Mouse (Mus musculus) hindbrain, embryonic 12.5 days (tissue): ENCODE results near the gene Ago1. TPM values are rescaled to one million over a fixed set of nuclear protein-coding genes. Genes with fewer than 3 reads are reported as not detected.

Experiments
- ATAC-seq: fragments of 200-750 bp; cut with Nextera tagmentation; 2 replicates; pipeline ENCODE4 v1.8.0; 2017; ENCODE audit warnings: moderate TSS enrichment; ENCODE audit not compliant: low FRiP score
- H3K27ac ChIP-seq: fragments of 300-500 bp; sonication (generic); 2 replicates; pipeline ENCODE4 v1.5.1; 2016; ENCODE audit warnings: mild to moderate bottlenecking
- H3K27me3 ChIP-seq: fragments of 300-500 bp; sonication (generic); 2 replicates; pipeline ENCODE4 v1.6.1; 2016; ENCODE audit warnings: mild to moderate bottlenecking
- H3K36me3 ChIP-seq: fragments of 300-500 bp; sonication (generic); 2 replicates; pipeline ENCODE4 v1.6.1; 2016; ENCODE audit warnings: mild to moderate bottlenecking
- H3K4me1 ChIP-seq: fragments of 300-500 bp; sonication (generic); 2 replicates; pipeline ENCODE4 v1.6.1; 2016
- H3K4me2 ChIP-seq: fragments of 300-500 bp; sonication (generic); replicated peaks from 2 replicates; pipeline ENCODE4 v1.6.1; 2016; ENCODE audit warnings: mild to moderate bottlenecking
- H3K4me3 ChIP-seq: fragments of 300-500 bp; sonication (generic); 2 replicates; pipeline ENCODE4 v1.5.1; 2016; ENCODE audit warnings: mild to moderate bottlenecking
- H3K9ac ChIP-seq: fragments of 300-500 bp; sonication (generic); 2 replicates; pipeline ENCODE4 v1.6.1; 2016; ENCODE audit warnings: mild to moderate bottlenecking, moderate library complexity
- H3K9me3 ChIP-seq: fragments of 300-500 bp; sonication (generic); replicated peaks from 2 replicates; pipeline ENCODE4 v1.6.1; 2016; ENCODE audit warnings: mild to moderate bottlenecking
- WGBS: fragments of 180-500 bp; shearing (Covaris S2); methylation state at CpG from one replicate; pipeline ENCODE4 v1.1.7; 2016; 5-methylcytosine and 5-hydroxymethylcytosine counted together
- polyA plus RNA-seq: library from polyadenylated mRNA; unstranded; fragments of >200 nt; fragmentation: Nextera tagmentation; extraction: Ambion mirVana; gene quantifications from 2 replicates; pipeline ENCODE4 v1.2.1, GENCODE M21; 2016

Ago1 gene
- 15.8 and 20.5 TPM in 2 replicates for polyA plus RNA-seq

- Histone ChIP-seq H3K4me2 (peak within 1 kb of the TSS; percentile 62), H3K27ac (peak within 1 kb of the TSS; percentile 99), H3K4me1 (peaks cover 41% of the 10 kb centered on the region), H3K9me3 (no peaks in the 10 kb centered on the region), H3K27me3 (no peaks in the 10 kb centered on the region), H3K4me3 (peak within 1 kb of the TSS; percentile 91), H3K9ac (peak within 1 kb of the TSS; percentile 98), H3K36me3 (no peaks in the 10 kb centered on the region)
- peak; percentile 80 for ATAC-seq
- under 1% methylated on average over 54 of the region's 55 CpGs for WGBS
Measured at GRCm38 (mm10) chr4:126468285-126468901, at the start of gene Ago1. Gene Ago1 (minus strand): TSS chr4:126468583.

GRCm38 (mm10) chr4:126512308-126513066, 44.1 kb upstream of the Ago1 start:
- Histone ChIP-seq H3K9ac (no peak overlapping the region), H3K27me3 (no peaks in the 10 kb centered on the region), H3K4me1 (no peaks in the 10 kb centered on the region), H3K27ac (no peak overlapping the region), H3K4me2 (no peak overlapping the region), H3K4me3 (no peak overlapping the region), H3K36me3 (peaks cover 66% of the 10 kb centered on the region), H3K9me3 (no peaks in the 10 kb centered on the region)
- 84% methylated on average over 6 of the region's 6 CpGs for WGBS
- no peak for ATAC-seq

DNA sequence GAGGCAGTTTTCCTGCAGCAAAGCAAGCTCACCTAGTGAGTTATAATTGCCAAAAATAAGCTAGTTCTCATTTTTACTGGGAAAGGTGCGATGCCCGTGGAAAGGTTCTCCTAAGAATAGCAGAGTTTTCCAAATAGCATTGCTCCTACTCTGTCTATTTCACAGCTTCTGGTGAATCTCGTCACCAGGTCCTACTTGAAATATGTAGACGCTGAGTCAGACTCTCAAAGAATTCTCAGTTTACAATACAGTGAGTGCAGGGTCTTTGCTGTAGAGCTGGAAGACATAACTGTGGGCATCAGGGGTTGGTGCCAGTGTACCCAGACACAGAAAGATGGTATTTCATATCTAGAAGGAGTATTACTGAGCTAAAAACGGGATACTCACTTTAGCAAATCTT, 42.6 kb upstream of the Ago1 start:
- Histone ChIP-seq H3K9ac (no peak overlapping the region), H3K27ac (no peak overlapping the region), H3K9me3 (no peaks in the 10 kb centered on the region), H3K36me3 (peaks cover 70% of the 10 kb centered on the region), H3K27me3 (no peaks in the 10 kb centered on the region), H3K4me2 (no peak overlapping the region), H3K4me3 (no peak overlapping the region), H3K4me1 (no peaks in the 10 kb centered on the region)
- WGBS, result 92% methylated on average over 5 of the region's 5 CpGs
- no peak for ATAC-seq

- no peak overlapping the region for H3K4me2 ChIP-seq
- no peaks in the 10 kb centered on the region for H3K9me3 ChIP-seq
- no peak overlapping the region for H3K9ac ChIP-seq
- H3K4me3 ChIP-seq, result no peak overlapping the region
- no peak for ATAC-seq
- no peak overlapping the region for H3K27ac ChIP-seq
- no peaks in the 10 kb centered on the region for H3K27me3 ChIP-seq
- peaks cover 64% of the 10 kb centered on the region for H3K36me3 ChIP-seq
- 96% methylated on average over 2 of the region's 2 CpGs for WGBS
- no peaks in the 10 kb centered on the region for H3K4me1 ChIP-seq
Measured at GRCm38 (mm10) chr4:126509072-126509471, 40.7 kb upstream of the Ago1 start.

- 82% methylated on average over 14 of the region's 14 CpGs for WGBS
- H3K9me3 ChIP-seq, result no peaks in the 10 kb centered on the region
- no peak overlapping the region for H3K27ac ChIP-seq
- H3K4me1 ChIP-seq, result no peaks in the 10 kb centered on the region
- H3K9ac ChIP-seq, result no peak overlapping the region
- no peak for ATAC-seq
- no peak overlapping the region for H3K4me3 ChIP-seq
- H3K4me2 ChIP-seq, result no peak overlapping the region
- no peaks in the 10 kb centered on the region for H3K27me3 ChIP-seq
- peaks cover 61% of the 10 kb centered on the region for H3K36me3 ChIP-seq
Measured at GRCm38 (mm10) chr4:126508110-126508899, 39.9 kb upstream of the Ago1 start.

DNA sequence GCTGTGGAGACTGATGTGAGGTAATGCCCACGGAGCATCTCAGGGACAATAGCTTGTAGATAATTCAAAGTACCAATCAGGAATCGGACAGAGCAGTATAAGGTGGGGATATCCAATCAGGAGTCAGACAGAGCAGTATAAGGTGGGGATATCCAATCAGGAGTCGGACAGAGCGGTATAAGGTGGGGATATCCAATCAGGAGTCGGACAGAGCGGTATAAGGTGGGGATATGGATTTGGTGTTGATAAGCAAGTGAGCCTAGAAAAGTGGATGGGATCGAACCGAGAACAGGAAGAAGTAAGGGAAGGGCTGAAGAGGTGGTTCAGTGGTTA, 34.6 kb upstream of the Ago1 start:
- peaks cover 36% of the 10 kb centered on the region for H3K36me3 ChIP-seq
- H3K27ac ChIP-seq, result 0 out of 2 replicates have a peak overlapping the region, but pooled peaks have one; percentile 17
- ATAC-seq, result peak; percentile 56; the same call in 1 of the 2 replicates
- H3K4me1 ChIP-seq, result peaks cover 4% of the 10 kb centered on the region; the same call in 1 of the 2 replicates
- H3K4me2 ChIP-seq, result no peak overlapping the region
- H3K4me3 ChIP-seq, result no peak overlapping the region
- 57% methylated on average over 8 of the region's 8 CpGs for WGBS
- H3K27me3 ChIP-seq, result no peaks in the 10 kb centered on the region
- no peak overlapping the region for H3K9ac ChIP-seq
- H3K9me3 ChIP-seq, result no peaks in the 10 kb centered on the region

- H3K4me3 ChIP-seq, result no peak overlapping the region
- H3K4me1 ChIP-seq, result peaks cover 4% of the 10 kb centered on the region; the same call in 1 of the 2 replicates
- H3K9me3 ChIP-seq, result no peaks in the 10 kb centered on the region
- 62% methylated on average over 6 of the region's 6 CpGs for WGBS
- H3K27me3 ChIP-seq, result no peaks in the 10 kb centered on the region
- 0 out of 2 replicates have a peak overlapping the region, but pooled peaks have one; percentile 17 for H3K27ac ChIP-seq
- H3K4me2 ChIP-seq, result no peak overlapping the region
- H3K9ac ChIP-seq, result no peak overlapping the region
- H3K36me3 ChIP-seq, result peaks cover 33% of the 10 kb centered on the region
- 0 out of 2 replicates have a peak, but pooled peaks have one; percentile 19 for ATAC-seq
Measured at GRCm38 (mm10) chr4:126502141-126502976, 34.0 kb upstream of the Ago1 start.

DNA sequence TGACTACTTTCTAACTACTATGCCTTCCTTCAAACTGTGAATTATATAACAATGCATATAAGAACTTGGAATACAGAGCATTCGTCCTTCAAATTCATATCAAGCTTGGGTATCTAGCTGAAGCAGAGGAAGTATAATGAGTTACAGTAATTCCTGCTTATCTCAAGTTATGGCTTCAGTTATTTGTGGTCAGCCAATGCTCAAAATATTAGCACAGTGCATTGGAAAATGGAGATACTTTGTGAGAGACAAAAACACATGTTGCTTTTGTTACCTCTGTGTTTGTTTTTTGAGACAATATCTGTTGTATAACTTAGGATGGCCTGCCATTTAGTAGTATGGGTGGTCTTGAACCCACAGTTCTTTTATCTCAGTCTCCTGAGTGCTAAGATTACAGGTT, 30.2 kb upstream of the Ago1 start:
- Histone ChIP-seq H3K27ac (no peak overlapping the region), H3K9me3 (no peaks in the 10 kb centered on the region), H3K4me2 (no peak overlapping the region), H3K27me3 (no peaks in the 10 kb centered on the region), H3K9ac (no peak overlapping the region), H3K4me1 (peaks cover 4% of the 10 kb centered on the region; the same call in 1 of the 2 replicates), H3K4me3 (no peak overlapping the region), H3K36me3 (peaks cover 41% of the 10 kb centered on the region)
- no peak for ATAC-seq
- WGBS, result 95% methylated on average over 1 of the region's 1 CpGs

GRCm38 (mm10) chr4:126496963-126497362, 28.6 kb upstream of the Ago1 start:
- Histone ChIP-seq H3K27me3 (no peaks in the 10 kb centered on the region), H3K9ac (no peak overlapping the region), H3K4me3 (no peak overlapping the region), H3K27ac (no peak overlapping the region), H3K9me3 (no peaks in the 10 kb centered on the region), H3K4me1 (no peaks in the 10 kb centered on the region), H3K36me3 (peaks cover 47% of the 10 kb centered on the region), H3K4me2 (no peak overlapping the region)
- WGBS, result 85% methylated on average over 2 of the region's 2 CpGs
- ATAC-seq, result no peak

GRCm38 (mm10) chr4:126495942-126496790, 27.8 kb upstream of the Ago1 start:
- H3K27me3 ChIP-seq, result no peaks in the 10 kb centered on the region
- no peak for ATAC-seq
- H3K4me3 ChIP-seq, result no peak overlapping the region
- H3K9me3 ChIP-seq, result no peaks in the 10 kb centered on the region
- H3K4me2 ChIP-seq, result no peak overlapping the region
- peaks cover 54% of the 10 kb centered on the region for H3K36me3 ChIP-seq
- no peaks in the 10 kb centered on the region for H3K4me1 ChIP-seq
- 83% methylated on average over 5 of the region's 5 CpGs for WGBS
- no peak overlapping the region for H3K9ac ChIP-seq
- no peak overlapping the region for H3K27ac ChIP-seq

- no peak for ATAC-seq
- no peaks in the 10 kb centered on the region for H3K4me1 ChIP-seq
- H3K9ac ChIP-seq, result no peak overlapping the region
- no peak overlapping the region for H3K4me2 ChIP-seq
- no peaks in the 10 kb centered on the region for H3K27me3 ChIP-seq
- H3K36me3 ChIP-seq, result peaks cover 61% of the 10 kb centered on the region
- H3K4me3 ChIP-seq, result no peak overlapping the region
- H3K27ac ChIP-seq, result no peak overlapping the region
- no peaks in the 10 kb centered on the region for H3K9me3 ChIP-seq
- 68% methylated on average over 5 of the region's 5 CpGs for WGBS
Measured at GRCm38 (mm10) chr4:126495453-126495852, 27.1 kb upstream of the Ago1 start.
